Mouse (Mus musculus) midbrain, embryonic 16.5 days (tissue): ENCODE measurements at regions not wholly inside any gene's neighbourhood (a gene's known extent, or its start where the extent isn't known, plus 50 kb on each side); places are given as distances from the start of the nearest gene placed in this dataset.
A peak's percentile ranks its signal among the peaks of the same experiment; 100 is the strongest.

ENCODE experiments used
- ATAC-seq: fragments of 200-750 bp; cut with Nextera tagmentation; 2 replicates; pipeline ENCODE4 v1.8.0; 2017; ENCODE audit warnings: moderate TSS enrichment
- H3K27ac ChIP-seq: fragments of 300-500 bp; sonication (generic); 2 replicates; pipeline ENCODE4 v1.5.1; 2014; ENCODE audit warnings: mild to moderate bottlenecking, low read length, mixed read lengths
- H3K27me3 ChIP-seq: fragments of 300-500 bp; sonication (generic); 2 replicates; pipeline ENCODE4 v1.6.1; 2014; ENCODE audit warnings: low read depth, low read length, mixed read lengths; ENCODE audit not compliant: control insufficient read depth, insufficient read depth
- H3K36me3 ChIP-seq: fragments of 300-500 bp; sonication (generic); 2 replicates; pipeline ENCODE4 v1.6.1; 2014; ENCODE audit warnings: mild to moderate bottlenecking, low read length, moderate library complexity, mixed read lengths; ENCODE audit not compliant: control insufficient read depth, insufficient read depth
- H3K4me1 ChIP-seq: fragments of 300-500 bp; sonication (generic); 2 replicates; pipeline ENCODE4 v1.6.1; 2014; ENCODE audit warnings: mild to moderate bottlenecking, low read length, mixed read lengths; ENCODE audit not compliant: control insufficient read depth, insufficient read depth
- H3K4me2 ChIP-seq: fragments of 300-500 bp; sonication (generic); 2 replicates; pipeline ENCODE4 v1.6.1; 2014; ENCODE audit warnings: mild to moderate bottlenecking, low read length, mixed read lengths
- H3K4me3 ChIP-seq: fragments of 300-500 bp; sonication (generic); 2 replicates; pipeline ENCODE4 v1.5.1; 2014; ENCODE audit warnings: low read depth, mild to moderate bottlenecking, low read length, moderate library complexity, mixed read lengths
- H3K9ac ChIP-seq: fragments of 300-500 bp; sonication (generic); 2 replicates; pipeline ENCODE4 v1.6.1; 2014; ENCODE audit warnings: low read depth, low read length, mixed read lengths
- H3K9me3 ChIP-seq: fragments of 300-500 bp; sonication (generic); replicated peaks from 2 replicates; pipeline ENCODE4 v1.6.1; 2014; ENCODE audit warnings: mild to moderate bottlenecking, low read length, mixed read lengths; ENCODE audit not compliant: control insufficient read depth, poor library complexity, severe bottlenecking
- WGBS: fragments of 180-500 bp; shearing (Covaris S2); extraction: QIAGEN DNeasy Blood & Tissue Kit; methylation state at CpG from one replicate; pipeline ENCODE4 v1.1.7; 2014; 5-methylcytosine and 5-hydroxymethylcytosine counted together

DNA sequence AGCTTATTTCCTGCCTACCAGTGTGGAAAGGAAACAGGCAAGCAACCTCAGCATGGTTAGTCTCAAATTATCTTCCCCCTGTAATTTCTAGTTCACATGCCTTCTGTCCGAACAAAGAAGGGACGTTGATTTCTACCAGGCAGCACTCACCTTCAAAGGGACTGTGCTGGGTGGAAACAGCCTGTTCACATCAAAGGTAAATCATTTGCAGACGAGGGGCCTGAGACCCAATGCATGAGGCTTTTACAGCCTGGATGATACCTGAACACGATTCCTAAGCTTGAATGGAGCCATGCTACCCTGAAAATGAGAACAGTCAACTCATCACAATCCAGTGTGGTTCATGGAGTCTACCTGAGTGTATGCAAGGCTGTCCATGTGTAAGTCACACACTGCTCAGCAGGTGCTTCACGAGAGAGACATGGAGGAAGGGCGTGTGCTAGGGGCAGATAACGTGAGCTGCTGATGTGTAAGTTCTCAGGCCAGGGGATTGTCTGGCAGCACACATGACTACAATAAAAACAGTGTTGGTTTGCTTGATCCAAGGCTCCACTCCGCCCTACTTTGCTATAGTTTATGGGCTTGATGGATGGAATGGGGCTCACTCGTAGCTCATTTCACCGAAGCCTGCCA, 411.9 kb downstream of the Med10 start:
- ATAC-seq: no peak
- Histone ChIP-seq H3K27ac (no peak overlapping the region), H3K4me3 (no peak overlapping the region), H3K9me3 (no peaks in the 10 kb centered on the region), H3K4me1 (peaks cover 21% of the 10 kb centered on the region), H3K27me3 (no peaks in the 10 kb centered on the region), H3K4me2 (no peak overlapping the region), H3K9ac (no peak overlapping the region), H3K36me3 (no peaks in the 10 kb centered on the region)
- WGBS: 81% methylated on average over 10 of the region's 10 CpGs

DNA sequence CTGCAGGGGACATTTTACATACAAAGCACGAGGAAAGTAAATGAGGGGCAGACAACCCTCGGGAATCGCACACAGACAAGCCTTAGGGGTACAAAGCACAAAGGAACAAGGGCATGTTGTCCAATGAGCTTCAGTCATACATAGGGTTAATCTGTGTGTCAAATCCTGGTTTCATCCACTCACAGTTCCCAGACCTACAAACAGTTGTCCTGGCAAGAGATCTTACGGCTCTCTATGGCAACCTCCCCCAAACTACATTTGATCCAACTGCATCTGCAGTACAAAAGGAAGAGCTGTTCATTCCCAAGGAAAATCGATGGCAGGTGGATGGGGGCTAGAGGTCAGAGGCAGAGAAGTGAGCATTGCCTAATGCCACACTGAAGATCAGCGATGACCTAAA, 413.9 kb downstream of the Med10 start:
- Histone ChIP-seq H3K27me3 (no peaks in the 10 kb centered on the region), H3K4me2 (no peak overlapping the region), H3K4me1 (peaks cover 21% of the 10 kb centered on the region), H3K27ac (no peak overlapping the region), H3K9ac (no peak overlapping the region), H3K36me3 (no peaks in the 10 kb centered on the region), H3K9me3 (no peaks in the 10 kb centered on the region), H3K4me3 (no peak overlapping the region)
- ATAC-seq: peak; percentile 25; the same call in 1 of the 2 replicates
- 32% methylated on average over 6 of the region's 6 CpGs for WGBS

DNA sequence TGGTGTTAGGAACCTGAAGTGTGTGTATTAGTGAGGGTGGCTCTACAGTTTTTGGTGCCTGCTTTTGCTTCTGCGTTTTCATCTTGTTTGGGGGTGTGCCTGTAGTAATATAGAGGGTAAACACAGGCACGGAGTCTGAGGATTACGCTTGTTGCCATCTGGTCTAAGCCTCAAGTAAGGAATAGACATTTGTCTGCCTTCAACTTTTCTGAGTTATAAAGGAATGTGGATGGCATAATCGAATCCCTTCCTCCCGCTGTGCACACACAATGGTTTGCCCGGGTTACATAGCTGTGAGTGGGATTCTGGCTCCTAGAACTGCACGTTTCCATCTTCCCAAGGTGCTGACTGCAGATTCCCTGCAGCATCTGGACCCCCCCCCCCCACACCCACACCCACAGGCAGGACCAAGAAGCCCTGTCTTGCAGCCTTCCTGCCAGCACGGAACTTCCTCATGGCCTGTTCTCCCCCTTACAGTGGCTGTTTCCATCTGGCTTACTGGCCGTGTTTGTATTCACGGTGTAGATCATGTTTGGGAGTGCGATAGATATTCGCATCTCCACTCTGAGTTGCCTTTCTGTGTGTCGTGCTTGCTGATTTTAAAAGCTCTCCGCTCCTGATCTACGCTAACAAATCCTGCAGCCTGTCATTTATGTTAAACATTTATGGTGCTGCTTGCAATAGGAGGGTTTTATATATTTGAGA, 415.4 kb downstream of the Med10 start:
- Histone ChIP-seq H3K36me3 (no peaks in the 10 kb centered on the region), H3K9ac (0 out of 2 replicates have a peak overlapping the region, but pooled peaks have one; percentile 11), H3K4me1 (peaks cover 21% of the 10 kb centered on the region), H3K27me3 (no peaks in the 10 kb centered on the region), H3K4me2 (0 out of 2 replicates have a peak overlapping the region, but pooled peaks have one; percentile 15), H3K27ac (peak overlapping the region; percentile 9; the same call in 1 of the 2 replicates), H3K9me3 (no peaks in the 10 kb centered on the region), H3K4me3 (no peak overlapping the region)
- 32% methylated on average over 15 of the region's 15 CpGs for WGBS
- peak; percentile 27; the same call in 1 of the 2 replicates for ATAC-seq

DNA sequence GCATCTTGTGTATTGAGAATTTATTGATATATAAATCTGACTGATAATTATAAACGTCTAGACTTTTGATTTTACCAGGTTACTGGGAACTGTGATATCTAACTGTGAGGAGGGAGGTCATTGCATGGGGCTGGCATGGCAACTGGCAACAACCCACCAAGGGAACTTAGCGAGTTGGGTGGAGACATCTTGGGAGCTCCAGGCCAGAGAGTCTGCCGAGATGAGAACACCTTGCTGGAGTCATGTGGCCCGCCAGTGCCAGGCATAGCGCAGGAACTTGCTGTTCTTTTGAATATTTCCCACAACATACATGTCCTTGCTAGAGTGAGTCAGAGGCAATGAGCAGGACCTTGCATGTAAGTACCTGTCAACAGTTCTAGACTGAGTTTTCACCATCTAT, 413.9 kb downstream of the Ice1 start:
- no peak overlapping the region for H3K27ac ChIP-seq
- no peaks in the 10 kb centered on the region for H3K36me3 ChIP-seq
- H3K27me3 ChIP-seq: no peaks in the 10 kb centered on the region
- no peak overlapping the region for H3K4me2 ChIP-seq
- no peak overlapping the region for H3K9ac ChIP-seq
- no peak overlapping the region for H3K4me3 ChIP-seq
- 94% methylated on average over 5 of the region's 5 CpGs for WGBS
- H3K4me1 ChIP-seq: no peaks in the 10 kb centered on the region
- no peak for ATAC-seq
- no peaks in the 10 kb centered on the region for H3K9me3 ChIP-seq

DNA sequence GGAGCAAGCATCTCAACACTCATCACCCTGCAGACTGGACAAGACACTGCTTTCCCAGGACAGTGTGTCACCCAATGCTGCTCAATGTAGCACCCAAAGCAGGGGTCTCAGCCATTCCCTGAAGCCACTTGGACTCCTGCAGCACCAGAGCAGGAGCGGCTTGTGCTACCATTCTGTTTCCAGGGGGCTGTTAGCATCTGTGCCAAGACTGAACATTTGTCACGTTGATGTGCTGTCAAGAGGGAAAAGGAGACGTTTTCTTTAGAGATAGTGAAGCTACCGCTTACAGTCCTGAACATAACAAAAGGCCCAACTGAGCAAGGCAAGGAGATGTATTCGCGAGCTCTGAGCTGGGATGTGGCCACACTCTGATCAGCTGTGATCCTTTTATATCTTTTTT, 410.3 kb downstream of the Ice1 start:
- no peak overlapping the region for H3K4me3 ChIP-seq
- H3K27me3 ChIP-seq: no peaks in the 10 kb centered on the region
- WGBS: 71% methylated on average over 6 of the region's 6 CpGs
- no peak overlapping the region for H3K9ac ChIP-seq
- no peak overlapping the region for H3K27ac ChIP-seq
- H3K36me3 ChIP-seq: no peaks in the 10 kb centered on the region
- ATAC-seq: no peak
- H3K9me3 ChIP-seq: no peaks in the 10 kb centered on the region
- H3K4me2 ChIP-seq: no peak overlapping the region
- no peaks in the 10 kb centered on the region for H3K4me1 ChIP-seq

DNA sequence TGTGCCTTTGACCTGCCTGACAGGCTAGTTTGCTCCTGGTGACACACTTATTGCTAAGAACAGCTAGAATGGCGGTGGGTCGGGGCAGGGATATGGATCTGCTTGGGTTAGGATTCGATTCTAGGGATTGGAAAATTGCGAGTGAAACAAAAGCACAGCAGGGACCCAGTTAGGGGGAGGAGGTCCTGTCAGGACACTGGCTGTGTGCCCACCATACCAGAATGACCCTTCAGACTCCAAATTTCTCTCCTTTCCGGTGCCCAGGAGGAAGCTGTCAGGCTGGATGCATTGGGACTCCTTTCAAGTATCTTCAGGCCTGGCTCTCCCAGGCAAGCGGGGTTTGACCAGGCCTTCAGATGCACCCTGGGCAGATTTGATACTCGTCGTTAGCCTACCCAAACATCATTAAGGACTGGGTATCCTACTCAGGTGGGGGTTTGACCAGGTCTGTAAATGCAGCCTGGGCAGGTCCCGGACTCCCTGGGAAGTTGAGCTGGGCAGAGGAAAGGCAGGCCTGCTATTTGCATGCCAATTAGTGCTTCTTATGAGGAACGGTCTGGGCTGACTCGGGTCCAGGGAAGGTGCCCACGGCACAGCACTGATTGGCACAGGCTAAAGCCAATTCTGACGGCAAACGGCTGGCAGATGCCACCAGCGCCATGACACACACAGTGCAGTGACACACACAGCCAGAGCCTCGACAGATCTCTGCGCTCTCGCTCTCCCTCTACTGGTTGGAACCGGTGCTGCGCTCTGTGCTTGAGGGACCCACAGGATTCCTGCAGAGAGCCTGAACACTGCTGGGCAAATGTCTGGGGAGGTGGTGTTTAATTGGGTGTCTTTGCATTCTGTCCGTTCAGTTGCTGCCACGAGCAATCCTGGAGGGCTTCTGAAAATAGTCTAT, 403.3 kb downstream of the Ice1 start:
- no peaks in the 10 kb centered on the region for H3K9me3 ChIP-seq
- H3K4me2 ChIP-seq: peak overlapping the region; percentile 23; the same call in 1 of the 2 replicates
- peak; percentile 90 for ATAC-seq
- no peaks in the 10 kb centered on the region for H3K36me3 ChIP-seq
- H3K4me3 ChIP-seq: no peak overlapping the region
- H3K27me3 ChIP-seq: no peaks in the 10 kb centered on the region
- no peak overlapping the region for H3K27ac ChIP-seq
- WGBS: 22% methylated on average over 22 of the region's 22 CpGs
- 0 out of 2 replicates have a peak overlapping the region, but pooled peaks have one; percentile 10 for H3K9ac ChIP-seq
- no peaks in the 10 kb centered on the region for H3K4me1 ChIP-seq

DNA sequence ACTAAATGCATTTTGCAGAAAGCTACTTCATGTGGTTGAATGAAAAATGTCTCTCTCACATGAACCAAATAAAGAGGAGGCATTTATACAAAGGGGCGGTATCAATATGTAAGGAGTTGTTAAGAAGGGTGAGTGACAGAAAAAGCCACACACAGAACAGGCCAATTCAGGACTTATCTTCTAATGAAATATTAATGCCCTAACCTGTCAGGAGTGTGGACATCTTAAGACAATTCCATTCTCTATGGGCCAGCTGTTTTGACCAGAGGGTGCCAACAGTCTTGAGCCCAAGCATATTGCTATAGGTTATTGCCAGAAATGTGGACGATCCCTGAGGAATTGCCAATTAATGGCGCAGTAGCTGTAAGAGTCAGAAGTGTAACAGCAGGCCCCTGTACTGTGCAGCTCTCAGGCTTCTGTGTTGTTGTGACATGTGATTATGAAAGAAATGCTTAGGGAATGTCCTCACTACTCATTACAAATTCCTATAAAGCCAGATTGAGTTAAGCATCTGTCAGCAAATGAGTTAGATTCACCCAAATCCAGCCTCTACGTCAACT, 393.8 kb downstream of the Ice1 start:
- no peak overlapping the region for H3K27ac ChIP-seq
- no peak for ATAC-seq
- H3K4me2 ChIP-seq: no peak overlapping the region
- H3K9ac ChIP-seq: no peak overlapping the region
- no peaks in the 10 kb centered on the region for H3K9me3 ChIP-seq
- H3K27me3 ChIP-seq: no peaks in the 10 kb centered on the region
- no peaks in the 10 kb centered on the region for H3K36me3 ChIP-seq
- 71% methylated on average over 4 of the region's 4 CpGs for WGBS
- no peaks in the 10 kb centered on the region for H3K4me1 ChIP-seq
- no peak overlapping the region for H3K4me3 ChIP-seq

DNA sequence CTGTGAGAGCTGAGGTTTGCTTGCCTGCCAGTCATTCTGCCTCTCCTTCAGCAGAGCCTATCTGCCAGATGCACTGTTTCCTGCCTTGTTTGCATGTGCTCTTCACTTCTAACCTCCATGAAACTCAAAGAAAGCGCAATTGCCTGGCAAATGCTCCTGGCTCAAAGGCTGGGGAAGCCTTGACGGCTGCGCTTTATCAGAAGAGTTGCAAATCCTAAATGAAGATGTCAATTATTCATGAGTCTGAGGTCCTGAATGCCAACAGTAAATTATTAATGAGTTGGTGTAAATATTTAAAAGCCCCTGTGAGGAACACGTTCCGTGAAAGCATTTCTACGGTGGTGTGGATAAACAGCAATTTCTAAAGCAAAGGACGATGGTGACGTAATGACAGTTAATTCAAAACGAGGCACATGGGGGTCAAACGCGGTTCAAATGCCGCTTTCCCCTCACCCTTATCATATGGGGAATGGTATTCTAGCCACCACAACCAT, 377.4 kb downstream of the Ice1 start:
- Histone ChIP-seq H3K27me3 (no peaks in the 10 kb centered on the region), H3K27ac (no peak overlapping the region; the same call in 1 of the 2 replicates), H3K4me3 (no peak overlapping the region), H3K9ac (0 out of 2 replicates have a peak overlapping the region, but pooled peaks have one; percentile 25), H3K4me2 (peak overlapping the region; percentile 29; the same call in 1 of the 2 replicates), H3K9me3 (no peaks in the 10 kb centered on the region), H3K36me3 (no peaks in the 10 kb centered on the region), H3K4me1 (peaks cover 9% of the 10 kb centered on the region)
- 31% methylated on average over 12 of the region's 12 CpGs for WGBS
- peak; percentile 82 for ATAC-seq
